Mouse (Mus musculus): ENCODE measurements around the gene Ces1g. TPM values are rescaled to one million over a fixed set of nuclear protein-coding genes. Genes with fewer than 3 reads are reported as not detected.

Ces1g gene
- polyA plus RNA-seq, 1 experiment: 0.53 TPM

Other genes with a start within 250 kb of the Ces1g start
- gene Ces1c, start 206.0 kb downstream of the Ces1g start, polyA plus RNA-seq (2012; rRNA removed): 2.5 and 4.2 TPM in 2 replicates
- 15.5 and 30.1 TPM in 2 replicates for gene Ces1d, start 139.5 kb downstream of the Ces1g start, polyA plus RNA-seq (2012; rRNA removed)
- 2.3 and 8.1 TPM in 2 replicates for gene Ces1e, start 107.7 kb downstream of the Ces1g start, polyA plus RNA-seq (2012; rRNA removed)
- 17.7 and 20.5 TPM in 2 replicates for gene Ces1f, start 57.6 kb downstream of the Ces1g start, polyA plus RNA-seq (2012; rRNA removed)
- not detected in 2 replicates for gene Ces1h, start 42.4 kb upstream of the Ces1g start, polyA plus RNA-seq (2012; rRNA removed)
- 0.09 and 0.29 TPM in 2 replicates for gene Ces5a, start 198.5 kb upstream of the Ces1g start, polyA plus RNA-seq (2012; rRNA removed)

All from large intestine, adult 2 months (tissue).